Mouse (Mus musculus) layer of hippocampus, adult 9-10 months (tissue): ENCODE results near the gene Tnfrsf19.

ENCODE experiments used
- DNase-seq: peaks from one replicate; pipeline ENCODE4 v3.0.0; 2022; ENCODE audit warnings: low spot score

Gene Tnfrsf19

DNA sequence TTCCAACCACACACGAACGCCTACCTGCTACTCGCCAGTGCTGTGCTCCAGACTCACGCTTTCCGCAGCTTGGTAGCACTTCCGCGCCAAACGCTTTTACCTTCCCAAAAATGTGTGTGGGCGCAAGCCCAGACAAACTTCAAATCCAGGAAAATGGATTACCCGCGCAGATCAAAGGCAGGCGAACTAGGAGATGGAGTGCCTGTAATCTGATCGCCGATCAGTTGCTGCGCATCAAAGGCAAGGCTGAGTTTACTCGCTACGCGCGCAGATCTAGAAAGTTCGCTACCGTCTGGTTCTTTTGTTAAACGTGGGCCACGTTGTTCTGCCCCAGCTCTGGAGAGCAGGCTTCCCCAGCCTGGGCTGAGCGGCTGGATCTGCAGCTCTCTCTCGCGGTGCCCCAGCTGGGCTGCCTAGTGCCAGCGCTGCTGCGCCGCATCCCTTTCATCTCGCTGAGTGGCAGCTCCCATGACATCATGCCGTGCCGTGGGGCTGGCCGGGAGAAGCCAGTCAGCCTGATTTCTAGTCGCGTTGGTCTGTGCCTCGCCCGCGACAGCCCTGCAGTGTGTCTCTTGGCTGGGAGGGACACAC lies at the start of gene Tnfrsf19:
TSS of gene Tnfrsf19 (minus strand) at position 400 of the 591 bp plus-strand sequence.
- no peak for DNase-seq

- DNase-seq = no peak
Observed at GRCm38 (mm10) chr14:61092073-61092472, 45.8 kb upstream of the Tnfrsf19 start.

DNA sequence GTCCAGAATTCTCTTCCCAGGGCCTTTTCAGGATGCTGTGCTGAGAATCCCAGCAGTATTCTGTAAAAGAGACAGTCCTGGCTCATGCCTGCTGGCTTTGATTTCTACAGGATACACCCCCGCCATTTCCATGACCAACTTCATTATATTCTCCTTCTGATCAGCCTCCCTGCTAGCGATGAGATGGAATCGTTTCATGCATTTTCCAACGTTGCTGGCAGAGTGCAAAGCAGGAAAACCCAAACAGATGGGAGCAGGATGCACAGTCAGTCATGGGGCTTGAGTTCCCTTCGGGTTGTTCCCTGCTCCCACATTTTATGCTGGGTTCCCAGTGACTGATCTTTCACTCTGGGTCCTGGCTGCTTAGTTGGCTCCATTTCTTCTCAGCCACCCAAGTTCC lies 44.7 kb upstream of the Tnfrsf19 start:
- peak; percentile 31 for DNase-seq

DNA sequence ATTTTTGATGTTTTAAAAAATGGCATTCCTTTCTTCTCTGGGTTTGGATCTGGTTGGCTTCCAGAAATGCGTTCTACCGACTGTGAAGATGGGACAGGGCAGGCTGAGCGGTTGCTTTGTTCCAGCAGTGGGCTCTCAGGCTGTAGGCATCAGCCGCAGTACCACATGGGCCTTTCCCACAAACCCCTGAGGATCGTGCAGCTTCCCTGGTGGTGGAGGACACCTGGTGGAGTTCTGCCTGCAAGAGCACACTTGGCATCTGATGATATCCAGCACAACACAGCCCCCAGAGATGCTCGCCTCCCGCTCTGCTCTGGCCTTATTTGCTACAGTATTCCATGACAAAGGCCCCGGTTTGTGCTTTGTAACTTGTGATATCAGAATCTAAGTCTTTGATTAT lies 41.9 kb upstream of the Tnfrsf19 start:
- no peak for DNase-seq

DNA sequence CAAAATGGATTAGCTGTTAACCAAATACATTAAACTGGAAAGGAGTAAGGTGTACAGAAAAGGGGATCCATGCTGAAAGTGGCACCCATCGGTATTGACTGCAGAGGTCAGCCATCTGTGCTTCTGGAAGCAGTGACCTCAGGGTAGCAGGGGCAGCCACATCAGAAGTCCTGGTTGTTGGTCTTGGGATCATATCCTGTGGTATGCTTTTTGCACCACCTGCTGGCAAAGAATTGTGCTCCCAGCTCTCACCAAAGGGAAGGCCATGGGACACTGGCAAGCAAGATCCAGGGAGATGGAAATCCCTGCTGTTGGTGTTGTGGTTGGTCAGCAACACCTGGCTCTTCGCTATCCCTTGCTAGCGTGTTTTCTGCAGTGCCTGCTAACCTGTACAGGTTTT lies 39.0 kb upstream of the Tnfrsf19 start:
- DNase-seq = no peak

DNA sequence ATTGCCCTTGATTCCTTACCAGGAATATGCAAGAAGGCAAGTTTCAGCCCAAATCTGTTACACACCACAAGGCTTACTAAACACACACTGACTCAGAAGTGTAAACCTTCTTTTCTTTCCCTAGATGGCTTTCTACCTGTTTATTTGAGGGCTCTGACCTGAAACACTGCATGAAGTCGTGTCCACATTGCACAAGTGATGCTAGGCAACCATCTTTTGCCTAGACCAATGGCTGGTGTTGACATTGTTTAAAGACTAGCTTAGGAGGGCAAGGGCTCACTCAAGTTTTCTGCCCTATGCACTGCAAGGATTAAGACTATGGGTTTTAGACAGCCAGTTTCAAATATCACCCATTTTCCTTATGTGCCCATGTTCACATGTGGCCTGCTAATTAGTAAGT lies 23.3 kb upstream of the Tnfrsf19 start:
- no peak for DNase-seq

- no peak for DNase-seq
Observed at GRCm38 (mm10) chr14:61061729-61062128, 15.4 kb upstream of the Tnfrsf19 start.

DNA sequence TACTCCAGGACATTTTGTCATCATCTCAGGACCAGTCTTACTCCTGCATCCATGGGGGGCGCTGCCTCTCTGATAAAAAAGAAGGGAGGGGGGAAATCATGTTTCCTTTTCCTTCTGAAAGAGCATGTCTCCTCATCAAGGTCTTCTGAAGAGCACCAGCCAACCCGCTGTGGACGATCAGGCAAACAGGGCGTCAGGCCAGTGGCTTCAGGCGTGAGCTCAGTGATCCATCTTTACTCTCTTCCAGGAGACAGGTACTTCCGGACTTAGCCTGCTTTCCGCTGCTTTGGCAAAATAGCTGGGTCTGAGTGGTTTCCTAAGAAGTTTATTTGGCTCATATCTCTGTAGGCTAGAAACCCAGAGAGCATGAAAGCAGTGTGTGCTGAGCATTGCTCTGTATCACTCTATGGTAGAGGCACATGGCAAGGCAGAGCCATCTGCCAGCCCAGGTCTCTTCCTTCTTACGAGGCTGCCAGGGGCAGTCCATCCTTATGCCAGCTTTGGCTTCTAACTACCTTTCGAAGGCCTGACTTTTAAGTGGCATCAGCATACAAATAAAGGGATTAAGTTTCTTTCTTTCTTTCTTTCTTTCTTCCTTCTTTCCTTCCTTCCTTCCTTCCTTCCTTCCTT lies 13.1 kb upstream of the Tnfrsf19 start:
- no peak for DNase-seq

- DNase-seq = no peak
Observed at GRCm38 (mm10) chr14:61056962-61057361, 10.7 kb upstream of the Tnfrsf19 start.

GRCm38 (mm10) chr14:61056445-61056844 lies 10.2 kb upstream of the Tnfrsf19 start:
- DNase-seq = no peak

DNA sequence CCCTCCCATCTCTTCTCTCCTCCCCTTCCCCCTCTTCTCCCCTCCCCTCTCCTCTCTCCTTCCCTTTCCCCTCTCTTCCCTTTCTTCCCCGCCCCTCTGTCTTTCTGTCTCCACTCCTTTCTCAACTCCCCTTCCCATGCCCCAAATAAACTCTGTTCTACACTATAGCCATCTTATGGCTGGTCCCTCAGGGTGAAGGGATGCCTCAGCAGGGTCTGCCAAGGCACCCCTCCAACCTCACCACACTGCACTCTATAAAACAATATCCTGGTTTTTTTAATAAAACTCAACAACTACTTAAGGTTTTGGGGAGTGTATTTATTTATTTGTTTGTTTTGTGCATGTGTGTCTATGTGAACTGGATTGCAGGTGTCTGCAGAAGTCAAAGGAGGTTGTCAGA lies 9.6 kb upstream of the Tnfrsf19 start:
- no peak for DNase-seq

DNA sequence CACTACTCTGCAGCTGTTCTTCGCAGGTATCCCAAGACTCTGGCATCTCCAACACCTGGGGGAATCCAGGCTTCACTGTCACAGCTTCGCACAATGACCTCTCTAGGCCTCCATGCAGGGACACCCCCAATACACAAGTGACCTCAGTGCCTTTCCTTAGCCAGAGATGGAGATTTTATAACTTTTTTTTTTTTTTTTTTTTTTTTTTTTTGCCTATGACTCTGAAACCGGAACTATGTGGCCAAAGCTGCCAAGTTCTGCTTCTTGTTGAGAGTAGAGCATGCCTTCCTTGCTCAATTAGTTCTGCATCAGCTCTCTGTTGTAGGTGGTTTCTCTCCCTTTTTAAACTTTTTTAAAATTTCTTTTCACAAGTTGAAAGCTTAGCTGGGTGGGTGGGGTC lies 5.9 kb upstream of the Tnfrsf19 start:
- no peak for DNase-seq

DNA sequence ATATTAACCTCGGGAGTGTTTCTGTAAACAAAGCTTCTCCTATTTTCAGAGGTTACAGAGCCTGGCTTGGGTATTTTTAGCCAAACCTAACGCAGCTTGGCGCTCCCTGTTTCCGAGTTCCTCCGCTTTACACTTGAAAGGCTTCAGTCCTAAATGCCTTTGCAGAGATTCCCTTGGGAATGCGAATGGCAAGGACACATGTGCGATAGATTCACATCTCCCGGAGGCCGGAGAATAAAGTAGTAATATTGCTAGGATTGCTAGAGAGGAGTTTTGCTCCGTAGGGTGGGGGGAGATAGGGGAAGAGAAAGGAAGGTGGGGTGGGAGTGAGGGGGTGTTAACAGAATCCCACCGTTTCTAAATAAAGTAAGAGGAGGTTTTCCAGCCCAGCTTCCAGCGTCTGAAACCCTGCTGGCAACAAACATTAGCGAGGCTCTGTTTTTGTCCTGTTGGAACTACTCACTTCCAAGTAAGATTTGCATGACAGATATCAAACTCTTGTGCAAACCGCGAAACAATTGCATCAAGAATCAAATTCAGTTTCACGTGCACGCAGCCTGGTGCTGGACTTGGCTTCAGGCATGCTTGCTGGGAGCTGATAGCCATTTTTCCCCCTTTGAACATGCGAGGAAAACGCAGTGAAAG lies 722 bp downstream of the Tnfrsf19 start:
- no peak for DNase-seq

GRCm38 (mm10) chr14:61044316-61044715 lies 2.0 kb downstream of the Tnfrsf19 start:
- DNase-seq = no peak

GRCm38 (mm10) chr14:61043511-61044310 lies 2.6 kb downstream of the Tnfrsf19 start:
- no peak for DNase-seq

- DNase-seq = no peak
Observed at GRCm38 (mm10) chr14:61042291-61042690, 4.0 kb downstream of the Tnfrsf19 start.

DNA sequence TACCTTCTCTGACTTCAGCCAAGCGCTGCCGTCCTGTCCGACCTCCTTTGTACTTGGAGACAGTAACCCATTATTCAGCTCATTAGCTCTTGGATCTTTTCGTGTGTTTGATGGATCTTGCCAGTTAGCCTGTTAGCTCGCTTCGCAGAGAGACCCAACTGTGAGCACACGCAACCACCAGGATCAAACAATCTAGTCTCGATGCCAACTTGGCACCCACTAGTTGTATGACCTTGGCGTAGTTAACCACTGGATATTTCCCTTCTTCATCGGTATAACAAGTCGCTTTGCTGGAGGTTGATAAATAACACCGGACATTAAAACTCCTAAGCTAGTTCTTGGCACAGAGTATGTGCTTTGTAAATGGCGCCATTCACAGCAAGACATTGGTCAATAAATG lies 6.1 kb downstream of the Tnfrsf19 start:
- DNase-seq = no peak

GRCm38 (mm10) chr14:61038082-61038472 lies 8.2 kb downstream of the Tnfrsf19 start:
- no peak for DNase-seq

GRCm38 (mm10) chr14:61037321-61038081 lies 8.8 kb downstream of the Tnfrsf19 start:
- no peak for DNase-seq

DNA sequence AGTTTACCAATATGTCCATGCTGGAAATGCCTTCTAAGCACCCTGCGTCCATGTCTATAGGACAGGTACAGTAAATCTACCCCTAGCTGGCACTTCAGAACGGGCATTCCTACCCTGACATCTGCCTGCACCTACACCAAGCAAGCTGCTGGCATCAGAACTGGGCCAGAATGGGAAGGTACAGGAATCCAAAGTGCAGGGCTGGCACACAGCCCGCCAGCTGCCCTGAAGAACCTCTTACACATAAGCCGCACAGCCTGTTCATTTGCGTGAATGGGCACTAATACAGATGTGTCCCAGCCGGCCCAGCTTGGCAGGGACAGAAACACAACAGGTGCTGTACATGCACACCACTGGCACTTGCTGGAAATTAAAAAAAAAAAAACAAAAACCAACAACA lies 15.9 kb downstream of the Tnfrsf19 start:
- no peak for DNase-seq

- DNase-seq = no peak
Observed at GRCm38 (mm10) chr14:61024006-61024405, 22.3 kb downstream of the Tnfrsf19 start.

GRCm38 (mm10) chr14:61022383-61022782 lies 23.9 kb downstream of the Tnfrsf19 start:
- no peak for DNase-seq
